Mouse (Mus musculus): Measurements from ENCODE around the gene Ccdc9.
"Not testable (repeated sequence)": the region's sequence is repeated elsewhere in the genome, so short reads cannot be mapped to it uniquely, and the experiment has no call there.

Gene Ccdc9

DNA sequence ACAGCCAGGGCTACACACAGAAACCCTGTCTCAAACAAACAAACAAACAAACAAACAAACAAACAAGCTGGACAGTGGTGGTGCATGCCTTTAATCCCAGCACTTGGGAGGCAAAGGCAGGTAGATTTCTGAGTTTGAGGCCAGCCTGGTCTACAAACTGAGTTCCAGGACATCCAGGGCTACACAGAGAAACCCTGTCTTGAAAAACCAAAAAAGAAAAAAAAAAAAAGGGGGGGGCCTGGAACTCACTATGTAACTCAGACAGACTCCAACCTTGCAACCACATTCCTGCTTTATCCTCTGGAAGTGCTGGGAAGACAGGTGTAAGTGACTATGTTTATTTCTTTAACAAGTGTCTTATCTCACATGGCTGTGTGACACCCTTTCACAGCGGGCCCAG lies 21.5 kb upstream of the Ccdc9 start, which contains the start of gene Bbc3:
TSS of gene Bbc3 (plus strand) at position 301 of the 400 bp plus-strand sequence.
- DNase-seq (ENCODE audit: low read depth), result not testable (repeated sequence)

DNA sequence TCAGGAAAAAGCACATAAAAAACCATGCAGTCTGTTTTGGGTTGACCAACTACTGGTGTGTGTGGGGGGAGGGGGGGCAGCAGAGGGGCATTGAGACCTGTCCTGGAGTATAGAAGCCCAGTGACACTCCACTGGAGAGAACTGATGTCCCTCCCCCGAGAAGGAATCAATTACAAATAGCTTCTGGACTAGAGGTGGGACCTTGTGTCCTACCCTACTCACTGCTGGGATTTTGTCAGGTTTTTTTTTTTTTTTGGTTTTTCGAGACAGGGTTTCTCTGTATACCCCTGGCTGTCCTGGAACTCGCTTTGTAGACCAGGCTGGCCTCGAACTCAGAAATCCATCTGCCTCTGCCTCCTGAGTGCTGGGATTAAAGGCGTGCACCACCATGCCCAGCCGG lies 20.5 kb upstream of the Ccdc9 start:
- DNase-seq (ENCODE audit: low read depth), result not testable (repeated sequence)

DNA sequence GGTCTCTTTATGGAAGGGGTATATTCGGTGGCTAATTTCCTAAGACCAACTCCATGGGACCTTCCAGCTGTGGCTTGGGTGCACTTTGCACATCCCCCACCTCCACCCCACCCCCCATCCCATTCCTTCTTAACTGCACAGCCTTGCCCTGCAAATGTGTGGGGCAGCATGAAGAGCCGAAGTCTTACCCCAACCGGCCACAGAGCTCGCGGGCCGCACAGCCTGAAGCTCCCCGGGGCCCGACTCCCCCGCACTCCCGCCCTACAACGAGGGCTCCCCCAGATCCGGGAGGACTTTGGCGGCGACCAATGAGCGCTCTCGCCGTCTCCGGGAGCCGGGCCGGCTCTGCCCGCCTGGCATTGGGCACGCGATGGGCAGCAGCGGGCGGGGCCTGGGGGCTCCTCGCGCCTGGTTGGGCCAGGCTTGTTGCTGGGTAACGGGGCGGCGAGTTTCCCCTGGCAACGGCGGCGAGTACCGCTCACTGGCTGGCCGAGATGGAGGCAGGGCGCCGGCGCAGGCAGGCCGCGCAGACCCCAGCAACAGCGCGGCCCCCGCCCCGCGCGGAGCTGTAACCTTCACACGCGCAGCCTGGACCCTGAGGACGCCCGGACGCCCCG lies 12.9 kb upstream of the Ccdc9 start:
- DNase-seq (ENCODE audit: low read depth), result peak; percentile 89

DNA sequence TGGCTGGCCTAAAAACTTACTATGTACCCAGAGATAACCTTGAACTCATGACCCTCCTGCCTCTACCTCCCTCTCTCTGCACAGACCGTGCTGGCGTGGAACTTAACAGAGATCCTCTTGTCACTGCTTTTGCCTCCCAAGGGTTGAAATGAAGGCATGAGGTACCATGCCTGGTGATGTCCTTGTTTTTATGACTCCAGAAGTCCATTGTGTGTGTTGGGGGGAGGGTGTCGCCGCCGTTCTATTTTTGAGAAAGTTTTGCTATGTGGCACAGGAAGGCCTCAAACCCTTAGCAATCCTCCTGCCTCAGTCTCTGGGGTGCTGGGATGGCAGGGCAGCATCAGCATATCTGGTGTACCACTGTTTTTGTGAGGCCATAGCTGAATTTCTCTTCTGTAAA lies 12.3 kb upstream of the Ccdc9 start:
- no peak for DNase-seq (ENCODE audit: low read depth)

DNA sequence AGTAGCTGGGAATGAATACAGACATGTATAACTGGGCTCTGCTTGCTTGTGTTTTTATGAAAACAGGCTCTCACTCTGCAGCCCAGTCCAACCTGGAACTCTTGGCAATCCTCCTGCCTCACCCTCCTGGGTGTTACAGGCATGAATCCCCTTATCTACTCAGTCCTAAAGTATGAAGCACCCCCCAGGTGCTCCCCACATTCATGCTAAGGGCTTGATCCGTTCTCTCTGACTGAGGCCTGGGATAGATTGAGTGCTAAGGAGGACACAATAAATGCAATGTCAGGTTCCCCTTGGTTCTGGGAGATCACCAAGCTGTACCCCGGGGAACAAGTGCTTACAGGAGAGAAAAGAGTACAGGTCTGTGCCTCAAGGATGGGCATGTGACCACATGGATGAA lies 11.0 kb upstream of the Ccdc9 start:
- no peak for DNase-seq (ENCODE audit: low read depth)

DNA sequence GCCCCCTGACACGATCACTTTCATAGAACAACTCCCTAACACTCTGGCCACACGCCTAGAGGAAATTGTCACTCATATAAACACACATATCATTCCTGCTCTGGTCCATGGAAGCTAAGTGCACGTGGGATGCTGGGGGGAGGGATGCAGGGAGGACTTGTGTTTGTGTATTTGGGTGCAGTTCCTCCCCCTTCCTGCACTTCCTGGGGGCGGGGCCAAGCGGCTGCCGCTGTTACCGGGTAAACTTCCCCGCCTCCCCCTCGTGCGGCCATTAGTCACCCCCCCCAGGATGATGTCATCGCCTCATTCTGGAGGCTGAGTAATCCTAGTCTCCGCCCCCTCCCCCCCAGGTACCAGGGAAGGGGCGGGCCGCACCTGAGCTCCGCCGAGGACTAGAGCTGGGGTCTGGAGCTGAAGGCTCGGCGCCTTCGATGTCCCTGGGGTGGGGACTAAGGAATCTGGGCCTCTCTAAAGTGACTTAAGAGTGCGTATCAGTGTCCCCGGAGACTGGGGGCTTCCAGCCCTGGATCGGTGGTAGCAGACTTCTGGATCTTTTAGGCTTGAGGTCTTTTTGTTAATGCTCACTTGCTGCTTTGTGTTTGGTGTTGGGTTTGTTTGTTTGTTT lies 10.3 kb upstream of the Ccdc9 start:
- peak; percentile 92 for DNase-seq (ENCODE audit: low read depth)

DNA sequence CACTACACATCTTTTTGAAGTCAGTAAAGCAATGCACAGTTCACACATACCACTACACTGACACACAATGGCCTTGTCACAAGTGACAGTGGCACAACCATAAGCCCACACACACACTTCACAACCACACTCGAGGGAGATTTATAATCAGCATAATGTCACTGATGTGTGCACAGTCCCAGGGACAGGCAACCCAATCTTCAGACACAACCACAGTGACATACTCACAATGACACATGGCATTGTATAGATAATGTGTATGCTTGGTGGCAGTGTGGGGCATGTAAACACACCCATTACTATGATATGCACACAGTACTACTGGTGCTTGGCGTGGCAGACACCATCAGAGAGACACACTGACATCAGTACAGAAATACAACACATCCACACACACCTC lies 9.6 kb upstream of the Ccdc9 start:
- DNase-seq (ENCODE audit: low read depth), result no peak

DNA sequence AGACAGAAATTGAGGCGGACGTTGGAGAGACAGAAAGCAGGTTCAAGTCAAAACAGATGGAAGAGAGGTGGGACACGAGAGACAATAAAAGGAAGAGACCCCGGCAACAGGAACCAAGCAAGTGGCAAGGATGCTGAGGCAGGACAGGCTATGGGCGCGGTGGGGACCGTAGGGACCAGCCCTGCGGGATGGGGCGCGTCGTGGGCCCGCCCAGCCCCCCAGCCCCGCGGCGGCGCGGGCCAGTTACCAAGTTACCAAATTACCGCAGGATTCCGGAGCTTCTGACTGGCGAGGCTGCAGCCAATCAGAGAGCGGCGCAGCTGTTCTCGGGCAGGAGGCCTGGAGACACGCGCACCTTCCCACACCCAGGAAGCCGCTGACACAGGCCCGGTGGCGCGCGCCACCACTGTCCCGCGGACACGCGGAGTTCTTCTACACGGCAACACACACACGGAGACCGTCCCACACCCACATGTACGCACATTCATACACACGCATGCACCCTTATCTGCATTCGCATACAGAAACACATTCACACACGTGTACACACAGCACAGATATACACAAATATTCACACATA lies 8.8 kb upstream of the Ccdc9 start:
- peak; percentile 90 for DNase-seq (ENCODE audit: low read depth)

DNA sequence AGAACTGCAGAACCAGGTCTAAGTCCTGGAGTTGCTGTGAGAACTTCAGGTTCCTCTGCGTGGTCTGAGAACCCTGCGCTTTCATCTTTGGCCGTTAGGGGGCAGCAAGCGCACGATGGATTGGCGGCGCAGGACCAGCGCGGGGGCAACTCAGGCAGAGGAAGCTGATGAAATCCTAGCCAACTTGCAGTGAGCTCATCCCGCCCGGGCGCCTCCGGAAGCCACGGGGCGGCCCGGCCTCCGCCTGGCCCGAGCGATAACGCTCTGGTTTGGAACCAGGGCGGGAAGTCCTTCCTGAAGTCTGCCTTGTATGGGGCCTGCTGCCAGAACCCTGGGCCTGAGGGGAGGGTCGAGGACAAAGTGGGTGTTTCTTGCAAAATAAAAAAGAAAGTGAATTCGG lies 8.2 kb upstream of the Ccdc9 start:
- peak; percentile 97 for DNase-seq (ENCODE audit: low read depth)

DNA sequence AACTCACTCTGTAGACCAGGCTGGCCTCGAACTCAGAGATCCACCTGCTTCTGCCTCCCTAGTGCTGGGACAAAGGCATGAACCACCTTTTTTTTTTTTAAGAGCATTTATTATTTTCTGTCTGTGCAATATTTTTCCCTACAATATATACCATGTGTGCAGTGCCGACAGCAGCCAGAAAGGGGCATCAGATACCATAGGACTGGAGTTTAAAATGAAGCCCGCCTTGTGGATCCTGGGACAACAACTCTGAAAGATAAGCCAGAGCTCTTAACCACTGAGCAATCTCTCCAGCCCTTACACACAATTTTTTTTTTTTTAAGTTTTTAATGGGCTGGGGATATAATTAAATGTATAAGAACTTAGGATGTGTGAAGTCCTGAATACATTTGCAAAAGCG lies 7.8 kb upstream of the Ccdc9 start:
- peak; percentile 85 for DNase-seq (ENCODE audit: low read depth)

DNA sequence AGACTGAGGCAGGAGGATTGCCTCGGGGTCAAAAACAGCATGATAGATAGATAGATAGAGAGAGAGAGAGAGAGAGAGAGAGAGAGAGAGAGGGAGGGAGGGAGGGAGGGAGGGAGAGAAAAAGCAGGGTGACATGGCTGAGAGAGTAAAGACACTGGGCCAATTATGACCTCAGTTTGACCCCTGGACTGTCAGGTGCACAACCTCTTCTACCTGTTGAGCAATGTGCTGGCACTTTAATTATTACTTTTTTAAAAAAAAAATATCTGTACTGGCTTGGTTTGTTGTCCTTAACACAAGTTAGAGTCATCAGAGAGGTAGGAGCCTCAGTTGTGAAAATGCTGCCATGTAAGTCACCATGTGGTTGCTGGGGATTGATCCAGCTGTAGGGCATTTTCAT lies 1.2 kb upstream of the Ccdc9 start:
- no peak for DNase-seq (ENCODE audit: low read depth)

DNA sequence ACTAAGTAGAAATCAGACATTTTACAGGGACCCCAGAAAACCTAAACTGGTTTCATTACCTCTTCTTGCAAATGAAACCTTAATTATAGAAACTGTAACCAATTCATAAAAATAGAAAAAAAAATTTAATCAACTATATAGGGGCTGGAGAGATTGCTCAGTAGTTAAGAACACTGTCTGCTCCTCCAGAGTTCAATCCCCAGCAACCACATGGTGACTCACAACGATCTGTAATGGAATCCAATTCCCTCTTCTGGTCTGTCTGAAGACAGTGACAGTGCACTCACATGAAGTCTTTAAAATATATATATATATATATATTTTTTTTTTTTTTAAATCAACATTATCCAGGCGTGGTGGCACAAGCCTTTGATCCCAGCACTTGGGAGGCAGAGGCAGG lies 421 bp upstream of the Ccdc9 start:
- peak; percentile 63 for DNase-seq (ENCODE audit: low read depth)

DNA sequence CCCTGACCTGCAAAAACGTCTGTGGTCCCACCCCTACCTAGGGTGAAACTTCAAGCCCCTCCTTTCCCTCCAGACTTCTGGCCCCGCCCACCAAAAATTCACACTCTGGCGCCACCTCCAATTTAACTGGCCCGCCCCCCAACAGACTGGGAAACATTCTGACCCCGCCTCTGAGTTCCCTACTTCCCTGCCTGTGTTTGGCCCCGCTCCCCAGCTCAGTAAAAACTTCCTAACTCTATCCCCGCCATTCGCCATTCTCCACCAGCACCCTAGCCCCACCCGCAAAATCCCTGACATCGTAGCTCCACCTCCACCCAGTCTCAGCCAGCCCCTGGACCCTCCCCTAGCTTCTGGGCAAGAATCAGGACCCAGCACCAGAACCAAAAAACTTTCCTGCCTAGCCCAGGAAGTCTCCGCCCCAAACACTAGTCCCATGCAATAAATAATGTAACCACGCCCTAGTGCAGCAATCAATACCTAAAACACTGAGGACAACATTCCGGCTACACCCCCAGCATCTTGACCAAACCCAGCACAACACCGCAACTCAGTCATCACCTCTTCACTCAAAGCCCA lies 1.1 kb downstream of the Ccdc9 start:
- DNase-seq (ENCODE audit: low read depth), result peak; percentile 93

DNA sequence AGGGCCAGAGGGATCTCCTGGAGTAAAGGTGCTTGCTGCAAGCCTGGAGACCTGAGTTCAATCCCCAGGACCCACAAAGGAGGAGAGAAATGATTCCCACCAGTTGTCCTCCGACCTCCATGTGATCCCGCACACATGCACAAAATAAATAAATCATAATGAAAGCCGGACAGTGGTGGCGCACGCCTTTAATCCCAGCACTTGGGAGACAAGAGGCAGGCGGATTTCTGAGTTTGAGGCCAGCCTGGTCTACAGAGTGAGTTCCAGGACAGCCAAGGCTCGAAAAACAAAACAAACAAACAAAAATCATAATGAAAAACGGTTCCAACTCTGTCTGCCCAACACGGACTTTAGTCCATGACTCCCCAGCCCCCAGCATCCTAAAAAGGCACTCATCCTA lies 1.7 kb downstream of the Ccdc9 start:
- DNase-seq (ENCODE audit: low read depth), result no peak

DNA sequence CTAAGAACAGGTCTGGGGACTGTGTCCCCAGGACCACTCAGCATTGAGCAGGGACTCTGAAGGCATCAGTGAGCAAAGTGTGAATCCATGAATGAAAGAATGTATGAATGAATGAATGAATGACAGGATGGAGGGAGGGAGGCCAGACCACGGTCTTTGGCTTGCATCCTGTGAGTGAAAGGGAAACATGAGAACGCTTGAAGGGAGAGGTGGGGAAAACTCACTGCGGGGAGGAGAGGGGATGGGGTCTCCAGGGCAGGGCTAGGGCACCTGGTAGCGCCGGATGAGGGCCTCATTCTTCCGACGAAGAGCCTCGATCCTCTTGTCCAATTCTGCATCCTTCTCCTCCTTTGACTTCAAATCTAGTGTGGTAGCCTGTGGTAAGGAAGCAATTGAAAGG lies 2.6 kb downstream of the Ccdc9 start:
- no peak for DNase-seq (ENCODE audit: low read depth)

DNA sequence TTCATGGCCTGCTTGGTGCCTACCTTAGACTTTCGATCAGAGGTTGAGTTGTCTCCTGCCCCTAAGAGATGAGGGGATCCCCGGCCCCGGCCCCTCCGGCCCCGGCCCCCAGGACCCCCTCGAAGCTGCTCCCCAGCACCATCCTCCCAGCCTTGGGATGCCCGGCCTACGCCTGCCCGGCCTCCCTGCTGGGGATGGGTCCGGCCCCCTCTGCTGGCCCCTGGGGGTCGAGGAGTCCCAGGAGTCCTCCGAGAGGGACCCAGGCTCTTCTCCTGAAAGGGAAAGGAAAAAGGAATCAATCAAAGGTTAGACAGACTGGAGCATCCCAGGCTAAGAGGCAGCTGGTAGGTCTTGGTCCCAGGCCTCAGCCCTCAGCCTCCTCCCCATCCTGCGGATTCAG lies 4.3 kb downstream of the Ccdc9 start:
- DNase-seq (ENCODE audit: low read depth), result no peak

DNA sequence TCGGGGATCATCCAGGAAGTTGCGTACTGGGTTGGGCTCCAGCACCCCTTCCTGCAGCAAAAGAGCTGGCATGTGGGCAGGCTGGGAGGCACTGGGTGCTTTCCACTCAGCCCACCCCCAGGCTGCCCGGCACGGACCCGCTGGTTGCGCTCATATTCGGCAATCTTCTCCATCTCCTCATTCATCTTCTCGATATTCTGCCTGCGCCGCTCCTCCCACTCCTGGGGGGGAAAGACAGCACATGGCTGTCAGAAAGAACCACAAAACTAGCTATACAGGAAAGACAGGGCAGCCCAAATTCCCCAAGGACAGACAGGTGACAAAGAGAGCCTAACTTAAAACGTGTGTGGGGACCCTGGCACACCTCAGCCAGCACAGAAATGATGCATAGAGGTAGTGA lies 5.9 kb downstream of the Ccdc9 start:
- no peak for DNase-seq (ENCODE audit: low read depth)

DNA sequence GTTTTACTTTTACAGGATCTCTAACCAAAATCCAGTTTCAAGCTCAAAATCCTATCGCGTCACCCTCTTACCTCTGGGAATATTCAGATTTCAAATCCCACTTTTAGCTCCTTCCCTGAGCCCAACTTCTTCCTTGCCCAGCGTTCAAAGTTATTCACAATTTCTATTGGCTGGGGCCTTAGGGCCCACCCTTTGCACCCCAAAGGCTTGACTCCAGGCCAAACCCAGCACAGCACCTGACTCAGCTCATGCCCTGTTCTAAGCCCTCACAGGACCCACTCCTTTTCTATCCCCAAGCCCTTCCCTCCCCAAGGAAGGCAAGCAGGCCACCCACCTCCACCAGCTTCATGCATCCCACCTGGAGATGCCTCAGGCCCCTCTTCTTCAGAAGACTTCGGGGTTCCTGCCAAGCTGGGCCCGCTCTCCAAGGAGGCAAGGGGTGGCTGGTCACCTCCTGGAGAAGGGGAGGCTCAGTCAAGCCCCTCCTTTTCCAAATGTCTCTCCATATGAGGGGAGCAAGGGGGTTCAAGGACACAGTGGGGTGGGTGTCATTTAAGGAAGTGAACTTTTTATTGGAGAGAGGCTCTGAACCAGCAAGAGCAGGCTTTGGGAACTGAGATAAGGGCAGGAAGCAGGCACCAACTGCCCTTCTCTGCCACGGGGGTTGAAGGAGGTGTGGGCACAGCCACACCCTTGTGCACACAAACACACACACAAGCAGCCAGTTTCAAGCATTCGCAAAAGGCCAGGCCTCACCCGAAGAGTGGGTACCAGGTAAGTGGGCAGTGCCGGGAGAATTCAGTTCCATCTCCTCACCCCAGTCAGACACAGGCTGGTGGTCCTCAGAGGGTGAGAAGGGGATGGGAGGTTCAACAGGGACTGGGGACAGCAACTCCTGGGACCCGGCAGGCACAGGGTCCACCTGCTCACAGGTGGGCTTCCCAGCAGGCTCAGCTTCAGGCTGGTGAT lies 11.4 kb downstream of the Ccdc9 start:
- no peak for DNase-seq (ENCODE audit: low read depth)

DNA sequence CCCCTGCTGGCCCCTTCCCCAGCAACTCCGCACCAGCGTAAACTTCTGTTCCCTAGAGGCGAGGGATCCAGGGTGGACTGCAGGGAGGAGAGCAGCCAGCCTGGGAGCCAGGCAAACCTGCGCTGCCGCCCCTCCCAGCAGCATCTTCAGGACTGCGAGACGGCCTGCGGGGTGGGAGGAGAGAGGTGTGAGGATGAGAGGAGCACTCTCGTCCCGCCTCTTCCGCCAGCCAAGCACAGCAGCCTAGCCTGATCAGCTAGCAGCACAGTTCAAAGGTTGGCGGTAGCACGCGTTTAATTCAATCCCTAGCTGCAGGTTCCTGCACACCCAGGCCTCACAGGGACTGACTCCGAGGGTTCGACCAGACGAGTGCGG lies 12.8 kb downstream of the Ccdc9 start:
- no peak for DNase-seq (ENCODE audit: low read depth)

DNA sequence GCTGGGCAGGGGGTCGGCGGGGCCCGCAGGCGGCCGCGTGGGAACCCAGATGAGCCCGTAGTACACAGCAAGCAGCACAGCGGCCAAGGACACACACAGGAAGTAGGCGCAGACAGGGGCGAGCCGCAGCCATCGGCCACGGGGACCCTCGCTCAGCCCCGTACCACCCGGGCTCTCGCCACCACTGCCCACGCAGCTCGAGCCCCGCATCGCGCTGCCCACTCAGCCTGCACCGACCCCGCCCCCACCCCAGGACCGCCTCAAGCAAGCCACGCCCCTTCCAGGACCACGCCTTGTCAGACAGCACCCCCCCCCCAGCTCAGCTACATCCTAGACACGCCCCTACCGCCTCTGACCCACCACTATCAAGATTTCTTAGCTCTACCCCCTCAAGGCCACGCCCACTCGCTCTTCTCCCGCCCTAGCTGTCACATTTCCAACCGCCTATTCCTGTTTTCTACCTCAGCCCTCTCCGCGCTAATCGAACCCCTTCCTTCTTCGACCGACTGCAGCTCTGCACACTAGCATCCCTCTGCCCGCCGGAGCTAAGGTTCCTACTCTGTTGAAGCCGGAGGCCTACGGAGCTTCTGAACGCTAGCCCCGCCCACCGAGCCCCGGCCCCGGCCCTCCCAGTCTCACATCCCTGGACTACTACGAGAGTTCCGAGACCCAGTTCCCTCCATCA lies 13.4 kb downstream of the Ccdc9 start, which contains the start of gene Inafm1:
TSS of gene Inafm1 (minus strand) at position 537 of the 685 bp plus-strand sequence.
- peak; percentile 95 for DNase-seq (ENCODE audit: low read depth)

DNA sequence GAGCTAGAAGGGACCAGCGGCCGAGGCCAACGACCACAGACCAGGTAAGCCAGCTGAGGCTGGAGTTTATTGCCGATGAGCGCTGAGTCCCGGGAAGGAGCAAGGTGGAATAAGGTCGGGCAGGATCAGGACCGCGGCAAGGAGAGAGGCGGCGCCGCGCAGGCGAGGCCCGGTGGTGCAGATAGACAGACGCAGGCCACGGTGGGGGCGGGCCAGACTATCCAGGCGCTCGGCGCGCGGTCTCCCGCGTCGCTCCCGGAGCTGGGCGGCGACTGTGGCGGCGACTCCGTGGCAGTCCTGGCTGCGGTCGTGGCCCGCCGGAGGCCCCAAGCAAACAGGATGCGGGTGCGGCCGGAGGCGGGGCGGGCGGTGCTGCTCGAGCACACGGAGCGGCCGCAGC lies 13.9 kb downstream of the Ccdc9 start:
- DNase-seq (ENCODE audit: low read depth), result peak; percentile 82

DNA sequence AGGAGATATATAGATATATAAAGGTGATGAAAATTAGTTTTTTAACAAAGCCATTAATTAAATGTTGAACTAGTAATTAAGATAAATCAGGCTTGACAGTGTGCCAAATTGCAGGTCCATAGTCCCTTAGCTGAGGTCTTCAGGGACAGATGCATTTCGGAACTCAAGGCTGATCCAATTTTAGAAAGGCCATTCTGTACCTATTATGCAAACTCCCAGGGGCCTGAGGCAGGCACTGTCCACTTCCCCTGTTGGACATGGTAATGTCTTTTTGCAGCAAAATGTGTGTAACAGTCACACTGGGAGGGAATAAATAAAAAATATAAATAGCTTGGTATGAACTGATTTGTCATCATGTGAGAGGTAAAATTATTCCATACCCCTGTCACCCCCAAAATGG lies 15.5 kb downstream of the Ccdc9 start:
- DNase-seq (ENCODE audit: low read depth), result no peak
